Mouse (Mus musculus) CH12.LX (cell line): ENCODE measurements around the gene Rem2. TPM values are rescaled to one million over a fixed set of nuclear protein-coding genes. Genes with fewer than 3 reads are reported as not detected.

Experiments used
- DNase-seq: peaks from one replicate; pipeline ENCODE4 v3.0.0-alpha.2; 2013; ENCODE audit errors: extremely low read depth
- H3K27ac ChIP-seq: 2 replicates; pipeline ENCODE4 v1.5.1; 2012; ENCODE audit warnings: low read depth, mild to moderate bottlenecking, control low read depth, moderate library complexity; ENCODE audit not compliant: insufficient read depth
- H3K27me3 ChIP-seq: replicated peaks from 2 replicates; pipeline ENCODE3; 2012; ENCODE audit warnings: inconsistent platforms
- H3K36me3 ChIP-seq, 2 experiments: replicated peaks in 1 of 2; 2 replicates each; pipeline versions ENCODE3 to v1.6.1; 2012; ENCODE audit warnings: inconsistent platforms in 1 of 2, low read length in 1 of 2, mild to moderate bottlenecking in 1 of 2, mixed read lengths in 1 of 2, moderate library complexity in 1 of 2; ENCODE audit not compliant: control insufficient read depth in 1 of 2, insufficient read depth in 1 of 2
- H3K4me1 ChIP-seq, 2 experiments: 2 replicates each; pipeline ENCODE4 v1.6.1; 2012; ENCODE audit warnings: inconsistent platforms in 1 of 2, moderate library complexity in 1 of 2; ENCODE audit not compliant: insufficient read depth in 2 of 2, control insufficient read depth in 1 of 2
- H3K4me2 ChIP-seq: 2 replicates; pipeline ENCODE4 v1.6.1; 2012; ENCODE audit warnings: low read depth, mild to moderate bottlenecking, control low read depth; ENCODE audit not compliant: poor library complexity, insufficient read depth, severe bottlenecking
- H3K4me3 ChIP-seq, 3 experiments: fragments of 150-350 bp in 1 of 3; sonication (generic) in 1 of 3; replicated peaks in 1 of 3; 2 replicates each; pipeline versions ENCODE3 to v1.5.1; 2011 to 2012; ENCODE audit warnings: low read depth in 2 of 3, low read length in 2 of 3, mild to moderate bottlenecking in 2 of 3, moderate library complexity in 2 of 3, control low read depth in 1 of 3, improper control_type of control experiment in 1 of 3, inconsistent platforms in 1 of 3, mixed read lengths in 1 of 3; ENCODE audit not compliant: poor library complexity in 1 of 3
- H3K79me2 ChIP-seq: replicated peaks from 2 replicates; pipeline ENCODE4 v1.6.1; 2012; ENCODE audit warnings: mild to moderate bottlenecking, moderate library complexity; ENCODE audit not compliant: control insufficient read depth, poor library complexity, insufficient read depth, severe bottlenecking; ENCODE audit errors: extremely low read depth
- H3K9ac ChIP-seq: 2 replicates; pipeline ENCODE4 v1.6.1; 2012; ENCODE audit warnings: low read depth, mild to moderate bottlenecking, control low read depth, moderate library complexity; ENCODE audit not compliant: insufficient read depth
- H3K9me3 ChIP-seq: replicated peaks from 2 replicates; pipeline ENCODE3; 2012; ENCODE audit warnings: low read length, inconsistent platforms, mixed read lengths
- BHLHE40 ChIP-seq: IDR thresholded peaks from 2 replicates; pipeline ENCODE4 v1.6.1; 2011; ENCODE audit warnings: mild to moderate bottlenecking, low read depth, low read length, improper control_type of control experiment
- CHD1 ChIP-seq: IDR thresholded peaks from 2 replicates; pipeline ENCODE4 v1.6.1; 2012; ENCODE audit warnings: low read depth, low read length, improper control_type of control experiment, inconsistent platforms
- CHD2 ChIP-seq: IDR thresholded peaks from 2 replicates; pipeline ENCODE4 v1.6.1; 2011; ENCODE audit warnings: low read length, improper control_type of control experiment
- E2F4 ChIP-seq: IDR thresholded peaks from 2 replicates; pipeline ENCODE4 v1.6.1; 2011; ENCODE audit warnings: low read depth, low read length, improper control_type of control experiment; ENCODE audit not compliant: insufficient replicate concordance
- ELF1 ChIP-seq: IDR thresholded peaks from 2 replicates; pipeline ENCODE4 v1.6.1; 2014; ENCODE audit warnings: low read depth, mild to moderate bottlenecking, inconsistent platforms, low read length, improper control_type of control experiment
- ETS1 ChIP-seq: conservative IDR thresholded peaks from 2 replicates; pipeline ENCODE4 v1.6.1; 2012; ENCODE audit warnings: low read depth, mild to moderate bottlenecking, inconsistent platforms, low read length, improper control_type of control experiment, moderate library complexity
- HCFC1 ChIP-seq: IDR thresholded peaks from 2 replicates; pipeline ENCODE4 v1.6.1; 2012; ENCODE audit warnings: low read depth, mild to moderate bottlenecking, inconsistent platforms, low read length, improper control_type of control experiment
- IRF4 ChIP-seq: IDR thresholded peaks from 2 replicates; pipeline ENCODE4 v1.6.1; 2014; ENCODE audit warnings: low read depth, mild to moderate bottlenecking, inconsistent platforms, low read length, improper control_type of control experiment
- JUND ChIP-seq: conservative IDR thresholded peaks from 2 replicates; pipeline ENCODE4 v1.6.1; 2011; ENCODE audit warnings: low read depth, low read length, improper control_type of control experiment
- MAFK ChIP-seq: IDR thresholded peaks from 2 replicates; pipeline ENCODE4 v1.6.1; 2011; ENCODE audit warnings: low read length, improper control_type of control experiment; ENCODE audit not compliant: insufficient replicate concordance
- MAZ ChIP-seq: IDR thresholded peaks from 2 replicates; pipeline ENCODE4 v1.6.1; 2012; ENCODE audit warnings: low read depth, mild to moderate bottlenecking, inconsistent platforms, low read length, improper control_type of control experiment, moderate library complexity
- MEF2A ChIP-seq: IDR thresholded peaks from 2 replicates; pipeline ENCODE4 v1.6.1; 2014; ENCODE audit warnings: low read depth, mild to moderate bottlenecking, inconsistent platforms, low read length, improper control_type of control experiment, borderline replicate concordance
- MXI1 ChIP-seq: IDR thresholded peaks from 2 replicates; pipeline ENCODE4 v1.6.1; 2011; ENCODE audit warnings: mild to moderate bottlenecking, low read depth, low read length, improper control_type of control experiment
- MYC ChIP-seq: IDR thresholded peaks from 2 replicates; pipeline ENCODE4 v1.6.1; 2011; ENCODE audit warnings: low read depth, mild to moderate bottlenecking, improper control_type of control experiment, low read length
- NRF1 ChIP-seq: IDR thresholded peaks from 2 replicates; pipeline ENCODE4 v1.6.1; 2014; ENCODE audit warnings: low read depth, mild to moderate bottlenecking, inconsistent platforms, low read length, improper control_type of control experiment, moderate library complexity
- RAD21 ChIP-seq: IDR thresholded peaks from 2 replicates; pipeline ENCODE4 v1.6.1; 2011; ENCODE audit warnings: low read depth, mild to moderate bottlenecking, low read length, improper control_type of control experiment, moderate library complexity
- RCOR1 ChIP-seq: conservative IDR thresholded peaks from 2 replicates; pipeline ENCODE4 v1.6.1; 2012; ENCODE audit warnings: low read depth, mild to moderate bottlenecking, inconsistent platforms, low read length, improper control_type of control experiment
- SIN3A ChIP-seq: IDR thresholded peaks from 2 replicates; pipeline ENCODE4 v1.6.1; 2012; ENCODE audit warnings: low read length, improper control_type of control experiment, inconsistent platforms
- TBP ChIP-seq: conservative IDR thresholded peaks from 2 replicates; pipeline ENCODE4 v1.6.1; 2011; ENCODE audit warnings: low read depth, low read length, improper control_type of control experiment
- TCF12 ChIP-seq: IDR thresholded peaks from 2 replicates; pipeline ENCODE4 v1.6.1; 2014; ENCODE audit warnings: low read depth, mild to moderate bottlenecking, inconsistent platforms, low read length, improper control_type of control experiment
- UBTF ChIP-seq: IDR thresholded peaks from 2 replicates; pipeline ENCODE4 v1.6.1; 2012; ENCODE audit warnings: low read depth, mild to moderate bottlenecking, inconsistent platforms, low read length, improper control_type of control experiment, moderate library complexity
- ZC3H11A ChIP-seq: IDR thresholded peaks from 2 replicates; pipeline ENCODE4 v1.6.1; 2012; ENCODE audit warnings: low read depth, mild to moderate bottlenecking, inconsistent platforms, low read length, improper control_type of control experiment
- ZNF384 ChIP-seq: IDR thresholded peaks from 2 replicates; pipeline ENCODE4 v1.6.1; 2012; ENCODE audit warnings: low read depth, low read length, improper control_type of control experiment, inconsistent platforms
- dilution Hi-C: fragments of 300-500 bp; cut with MboI; formaldehyde crosslinking; loops from 2 replicates; pipeline ENCODE4 v1.14.3; 2020; ENCODE audit warnings: low sequenced_read_pairs; ENCODE audit not compliant: extremely low pct_unique_long_range_greater_than_20kb, extremely low pct_ligation_motif_present
- in situ Hi-C: fragments of 300-500 bp; cut with MboI; formaldehyde crosslinking; loops from 3 replicates; pipeline ENCODE4 v1.14.3; 2019; ENCODE audit warnings: low sequenced_read_pairs, low pct_ligation_motif_present, low pct_unique_long_range_greater_than_20kb, mixed read lengths
- polyA plus RNA-seq: library from polyadenylated mRNA; unstranded; fragments of >175 nt; gene quantifications from 2 replicates; pipeline ENCODE4 v1.2.1, GENCODE M21; 2012; ENCODE audit warnings: low read depth; ENCODE audit not compliant: insufficient read length
- total RNA-seq, 2 experiments: library from RNA; depleted of rRNA; stranded (reverse); fragments of 300-350 nt in 1 of 2; fragments of >200 nt in 1 of 2; gene quantifications; 2 replicates each; pipeline ENCODE4 v1.2.3; 2012 to 2014

Rem2 gene
- total and polyA plus RNA-seq, 3 experiments = 0.08 TPM; not detected in 2

DNA sequence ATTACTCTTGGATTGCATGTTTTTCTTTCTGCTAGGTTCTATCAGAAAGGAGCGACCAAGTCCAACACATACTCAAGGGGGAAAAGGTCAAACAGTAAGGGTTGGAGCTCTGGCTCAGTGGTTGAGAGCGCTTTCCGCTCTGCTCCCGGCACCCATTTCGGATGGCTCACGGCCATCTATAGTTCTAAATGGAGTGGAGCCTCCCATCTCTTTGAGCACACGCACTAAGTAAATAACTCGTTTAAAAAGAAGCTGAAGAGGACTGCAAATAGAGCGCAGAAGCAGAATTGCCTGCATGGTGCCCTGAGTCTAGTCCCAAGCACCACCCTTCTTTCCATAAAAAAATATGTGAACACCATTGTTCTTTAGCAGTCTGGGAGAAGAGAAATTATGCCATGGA is 22.3 kb upstream of the Rem2 start:
- Histone ChIP-seq H3K79me2 (no peaks in the 10 kb centered on the region), H3K4me3 (no peak overlapping the region), H3K27ac (no peak overlapping the region), H3K9me3 (peaks cover 3% of the 10 kb centered on the region), H3K36me3 (no peaks in the 10 kb centered on the region), H3K9ac (no peak overlapping the region), H3K4me2 (no peak overlapping the region), H3K27me3 (no peaks in the 10 kb centered on the region), H3K4me1 (peaks cover 4 to 7% of the 10 kb centered on the region in 2 experiments; a peak in 3 of 4 replicates)
- TF ChIP-seq IRF4 (no peak), SIN3A (no peak), ZNF384 (no peak), MAZ (no peak), MEF2A (no peak), BHLHE40 (no peak), UBTF (no peak), ZC3H11A (no peak), RCOR1 (no peak)
- in situ Hi-C loops (loop anchor here (5.0 kb wide), 1 partner anchor 36 kb away; the partner anchor contains the start of gene Slc7a7), dilution Hi-C loops (no loop called here)
- DNase-seq = no peak

GRCm38 (mm10) chr14:54454669-54455528 is 21.0 kb upstream of the Rem2 start:
- dilution Hi-C loops = no loop called here
- peaks cover 3% of the 10 kb centered on the region for H3K9me3 ChIP-seq
- no peaks in the 10 kb centered on the region for H3K79me2 ChIP-seq
- in situ Hi-C loops = loop anchor here (5.0 kb wide), 1 partner anchor 38 kb away; the partner anchor contains the start of gene Slc7a7
- TF ChIP-seq TBP (no peak), HCFC1 (no peak), UBTF (no peak), CHD2 (no peak), RAD21 (no peak), ETS1 (no peak), E2F4 (no peak), NRF1 (no peak), MXI1 (no peak), TCF12 (no peak), MYC (no peak), BHLHE40 (no peak), MAFK (no peak), ELF1 (no peak), ZC3H11A (no peak), CHD1 (no peak), JUND (no peak), RCOR1 (no peak), IRF4 (no peak), ZNF384 (no peak)
- H3K9ac ChIP-seq = no peak overlapping the region
- H3K27me3 ChIP-seq = no peaks in the 10 kb centered on the region
- no peak overlapping the region for H3K4me2 ChIP-seq
- no peak for DNase-seq
- H3K4me3 ChIP-seq = no peak overlapping the region
- no peak overlapping the region for H3K27ac ChIP-seq
- no peaks in the 10 kb centered on the region for H3K36me3 ChIP-seq
- no peaks in the 10 kb centered on the region for H3K4me1 ChIP-seq
